Mouse (Mus musculus): ENCODE measurements around the gene Dpf3.

GRCm38 (mm10) chr12:83352640-83353039 is 134.9 kb downstream of the Dpf3 start:
- TF ChIP-seq CTCF (IDR thresholded peaks at IDR 0.05; ENCODE audit: low read depth) (no peak), EP300 (IDR thresholded peaks at IDR 0.05; ENCODE audit: low read depth) (peak; percentile 80)
